Mouse (Mus musculus) stomach, embryonic 15.5 days (tissue): ENCODE results near the gene Mmp28. TPM values are rescaled to one million over a fixed set of nuclear protein-coding genes. Genes with fewer than 3 reads are reported as not detected.
A peak's percentile ranks its signal among the peaks of the same experiment; 100 is the strongest.

Experiments
- ATAC-seq: fragments of 200-750 bp; cut with Nextera tagmentation; 2 replicates; pipeline ENCODE4 v1.8.0; 2017; ENCODE audit warnings: low read depth, moderate number of reproducible peaks, moderate TSS enrichment; ENCODE audit not compliant: insufficient read depth, low FRiP score
- H3K27ac ChIP-seq: fragments of 300-500 bp; sonication (generic); 2 replicates; pipeline ENCODE4 v1.5.1; 2015; ENCODE audit warnings: mild to moderate bottlenecking, inconsistent platforms
- H3K27me3 ChIP-seq: fragments of 300-500 bp; sonication (generic); replicated peaks from 2 replicates; pipeline ENCODE4 v1.6.1; 2015; ENCODE audit warnings: inconsistent platforms
- H3K36me3 ChIP-seq: fragments of 300-500 bp; sonication (generic); 2 replicates; pipeline ENCODE4 v1.6.1; 2015; ENCODE audit warnings: inconsistent platforms
- H3K4me1 ChIP-seq: fragments of 300-500 bp; sonication (generic); 2 replicates; pipeline ENCODE4 v1.6.1; 2015; ENCODE audit warnings: inconsistent platforms
- H3K4me2 ChIP-seq: fragments of 300-500 bp; sonication (generic); 2 replicates; pipeline ENCODE4 v1.6.1; 2015; ENCODE audit warnings: mild to moderate bottlenecking, inconsistent platforms
- H3K4me3 ChIP-seq: fragments of 300-500 bp; sonication (generic); replicated peaks from 2 replicates; pipeline ENCODE4 v1.5.1; 2015; ENCODE audit warnings: inconsistent platforms
- H3K9ac ChIP-seq: fragments of 300-500 bp; sonication (generic); 2 replicates; pipeline ENCODE4 v1.6.1; 2015; ENCODE audit warnings: inconsistent platforms
- H3K9me3 ChIP-seq: fragments of 300-500 bp; sonication (generic); 2 replicates; pipeline ENCODE4 v1.6.1; 2016; ENCODE audit warnings: inconsistent platforms
- WGBS: fragments of 180-500 bp; shearing (Covaris S2); methylation state at CpG from one replicate; pipeline ENCODE4 v1.1.7; 2015; 5-methylcytosine and 5-hydroxymethylcytosine counted together
- polyA plus RNA-seq: library from polyadenylated mRNA; unstranded; fragments of >200 nt; fragmentation: Nextera tagmentation; extraction: Ambion mirVana; gene quantifications from 2 replicates; pipeline ENCODE4 v1.2.1, GENCODE M21; 2015

Mmp28 gene
- polyA plus RNA-seq = 2.4 and 3.1 TPM in 2 replicates

- no peak within 1 kb of the TSS for H3K27ac ChIP-seq
- H3K4me1 ChIP-seq = no peaks in the 10 kb centered on the region
- no peaks in the 10 kb centered on the region for H3K9me3 ChIP-seq
- peak within 1 kb of the TSS; percentile 51 for H3K9ac ChIP-seq
- peak; percentile 70; the same call in 1 of the 2 replicates for ATAC-seq
- no peaks in the 10 kb centered on the region for H3K36me3 ChIP-seq
- peaks cover 14% of the 10 kb centered on the region for H3K27me3 ChIP-seq
- H3K4me3 ChIP-seq = peak within 1 kb of the TSS; percentile 61
- WGBS = under 1% methylated on average over 39 of the region's 42 CpGs
- H3K4me2 ChIP-seq = peak within 1 kb of the TSS; percentile 96
These were observed at the start of gene Mmp28 for GRCm38 (mm10) chr11:83462711-83463244. Mmp28 (minus strand) TSS chr11:83463071.

DNA sequence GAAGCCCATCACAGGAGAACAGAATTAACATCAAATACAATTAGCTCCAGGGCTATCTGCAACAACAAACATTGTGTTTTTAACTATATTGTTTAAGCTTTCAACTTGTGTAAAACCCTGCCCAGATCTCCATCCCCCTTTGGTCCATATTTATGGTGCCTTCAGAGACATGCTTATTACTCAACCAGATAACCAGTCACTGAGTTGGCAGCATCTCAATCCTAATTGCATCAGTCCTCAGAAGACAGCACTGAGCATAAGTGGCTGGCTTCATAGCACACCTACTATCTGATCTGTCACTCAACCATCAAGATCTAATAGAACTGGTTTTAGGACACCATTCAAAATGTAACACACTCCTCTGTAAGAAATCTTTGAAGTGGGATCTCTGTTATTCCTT lies 46.6 kb upstream of the Mmp28 start:
- no peak overlapping the region for H3K9ac ChIP-seq
- H3K36me3 ChIP-seq = peaks cover 14% of the 10 kb centered on the region
- H3K27ac ChIP-seq = no peak overlapping the region
- H3K9me3 ChIP-seq = no peaks in the 10 kb centered on the region
- ATAC-seq = no peak
- no peak overlapping the region for H3K4me2 ChIP-seq
- no peaks in the 10 kb centered on the region for H3K27me3 ChIP-seq
- H3K4me3 ChIP-seq = no peak overlapping the region
- H3K4me1 ChIP-seq = no peaks in the 10 kb centered on the region

DNA sequence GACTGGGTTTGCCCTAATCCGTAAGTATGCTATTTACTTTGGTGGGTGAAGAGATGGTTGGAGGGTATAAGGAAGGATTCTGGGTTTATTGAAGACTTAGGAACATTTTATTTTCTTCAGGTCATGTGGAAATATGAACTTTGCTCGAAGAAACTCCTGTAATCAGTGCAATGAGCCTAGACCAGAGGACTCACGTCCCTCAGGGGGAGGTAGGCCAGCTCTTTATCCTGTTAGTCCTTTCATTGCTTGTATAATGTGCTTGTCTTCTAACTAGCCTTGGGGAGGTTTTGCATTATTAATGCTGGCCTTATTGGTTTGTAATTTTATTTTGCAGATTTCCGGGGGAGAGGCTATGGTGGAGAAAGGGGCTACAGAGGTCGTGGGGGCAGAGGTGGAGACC lies 41.4 kb upstream of the Mmp28 start:
- ATAC-seq = no peak
- H3K27me3 ChIP-seq = no peaks in the 10 kb centered on the region
- H3K4me1 ChIP-seq = no peaks in the 10 kb centered on the region
- H3K9me3 ChIP-seq = no peaks in the 10 kb centered on the region
- no peak overlapping the region for H3K4me2 ChIP-seq
- peaks cover 42% of the 10 kb centered on the region for H3K36me3 ChIP-seq
- no peak overlapping the region for H3K4me3 ChIP-seq
- no peak overlapping the region for H3K27ac ChIP-seq
- 93% methylated on average over 5 of the region's 5 CpGs for WGBS
- no peak overlapping the region for H3K9ac ChIP-seq

DNA sequence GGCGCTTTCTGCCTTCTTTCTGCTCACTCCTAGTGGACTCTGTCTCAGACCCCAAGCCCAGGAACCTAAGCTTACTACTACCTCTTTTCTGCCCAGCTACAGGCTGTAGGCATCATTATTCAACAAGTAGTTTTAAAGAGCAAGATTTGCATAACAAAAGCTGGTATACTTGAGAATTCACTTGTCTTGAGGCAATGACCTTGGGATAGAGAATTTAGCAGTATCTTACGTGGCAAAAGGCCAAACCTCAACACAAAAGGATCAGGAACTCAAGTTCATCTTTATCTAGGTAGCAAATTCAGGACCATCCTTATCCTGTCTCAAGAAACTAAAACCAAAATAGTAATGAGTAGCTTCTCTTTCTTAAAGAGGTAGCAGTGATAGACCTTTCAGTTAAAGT lies 32.7 kb upstream of the Mmp28 start:
- H3K27ac ChIP-seq = no peak overlapping the region
- H3K27me3 ChIP-seq = no peaks in the 10 kb centered on the region
- H3K4me3 ChIP-seq = no peak overlapping the region
- H3K9me3 ChIP-seq = no peaks in the 10 kb centered on the region
- H3K36me3 ChIP-seq = no peaks in the 10 kb centered on the region
- ATAC-seq = no peak
- WGBS = 91% methylated on average over 2 of the region's 2 CpGs
- no peak overlapping the region for H3K4me2 ChIP-seq
- H3K4me1 ChIP-seq = no peaks in the 10 kb centered on the region
- no peak overlapping the region for H3K9ac ChIP-seq

DNA sequence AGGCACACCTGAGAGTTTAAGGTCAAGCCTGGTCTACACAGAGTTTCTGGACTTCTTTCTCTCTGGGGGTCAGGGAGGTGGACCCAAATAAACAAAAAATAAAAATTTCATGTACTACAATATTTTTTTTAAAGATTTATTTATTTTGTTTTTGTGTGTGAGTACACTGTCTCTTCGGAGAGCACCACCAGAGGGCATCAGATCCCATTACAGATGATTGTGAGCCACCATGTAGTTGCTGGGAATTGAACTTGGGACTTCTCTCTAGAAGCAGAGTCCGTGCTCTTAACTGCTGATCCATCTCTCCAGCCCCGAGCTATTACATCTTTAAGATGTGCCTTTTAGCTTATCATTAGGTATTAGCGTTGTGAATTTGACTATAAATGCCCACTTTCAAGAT lies 28.6 kb upstream of the Mmp28 start:
- H3K9ac ChIP-seq = no peak overlapping the region
- no peak for ATAC-seq
- H3K27ac ChIP-seq = no peak overlapping the region
- H3K4me3 ChIP-seq = no peak overlapping the region
- no peak overlapping the region for H3K4me2 ChIP-seq
- no peaks in the 10 kb centered on the region for H3K9me3 ChIP-seq
- no peaks in the 10 kb centered on the region for H3K27me3 ChIP-seq
- WGBS = 83% methylated on average over 4 of the region's 4 CpGs
- 0 out of 2 replicates have a peak, but pooled peaks cover 2% of the 10 kb centered on the region for H3K36me3 ChIP-seq
- H3K4me1 ChIP-seq = no peaks in the 10 kb centered on the region

GRCm38 (mm10) chr11:83473235-83474016 lies 10.6 kb upstream of the Mmp28 start:
- peak; percentile 75 for ATAC-seq
- under 1% methylated on average over 49 of the region's 52 CpGs for WGBS
- peak overlapping the region; percentile 66 for H3K4me2 ChIP-seq

DNA sequence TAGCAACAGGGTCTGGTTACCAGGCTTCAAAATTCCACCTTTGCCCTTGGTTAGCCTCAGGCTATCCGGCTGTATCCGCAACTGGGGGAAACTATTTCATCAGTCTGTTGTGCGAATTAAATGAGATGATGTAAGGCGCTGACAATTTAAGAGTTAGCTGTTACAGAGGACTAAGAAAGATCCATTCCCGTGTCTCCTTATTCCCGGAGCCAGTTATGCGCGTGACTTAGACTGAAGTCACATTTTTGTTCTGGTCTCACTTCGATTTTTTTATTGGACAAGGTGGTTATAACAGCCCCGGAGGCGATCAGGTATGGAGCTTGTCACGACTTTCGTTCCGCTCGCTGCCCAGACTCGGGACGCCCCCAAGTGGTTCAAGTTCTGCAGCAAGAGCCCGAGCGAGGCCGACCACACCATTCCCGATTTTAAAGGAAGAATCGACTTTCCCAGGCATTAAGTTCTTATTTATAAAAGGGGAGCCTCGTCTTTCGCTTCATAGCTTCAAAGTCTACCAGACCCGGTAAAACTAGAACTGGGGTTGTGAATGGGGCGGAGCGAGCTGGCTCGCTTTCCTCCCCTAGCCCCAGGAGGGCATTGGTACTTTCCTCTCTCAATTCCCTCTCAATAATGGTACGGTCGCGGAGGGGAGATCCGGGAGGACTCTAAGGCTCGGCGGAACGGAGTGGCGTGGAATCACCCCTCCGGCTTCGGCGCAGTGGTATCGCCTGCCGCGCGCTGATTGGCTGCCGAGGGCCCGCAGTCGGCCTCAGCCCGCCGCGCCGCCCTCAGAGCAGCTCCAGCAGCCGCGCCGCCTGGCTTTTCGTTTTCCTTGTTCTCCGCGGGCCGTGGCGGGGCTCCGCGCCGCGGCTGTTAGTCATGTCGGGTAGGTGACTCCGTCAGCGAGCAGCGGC lies 9.7 kb upstream of the Mmp28 start, which contains the start of gene Taf15:
Taf15 (plus strand) TSS at position 763 of the 911 bp plus-strand sequence.
- H3K9ac ChIP-seq = peak within 1 kb of the TSS; percentile 76
- under 1% methylated on average over 66 of the region's 66 CpGs for WGBS

More at GRCm38 (mm10) chr11:83473235-83474016, 10.6 kb upstream of the Mmp28 start:
- H3K27me3 ChIP-seq = no peaks in the 10 kb centered on the region
- H3K27ac ChIP-seq = peak overlapping the region; percentile 98
- peaks cover 9% of the 10 kb centered on the region for H3K4me1 ChIP-seq
- H3K9ac ChIP-seq = peak overlapping the region; percentile 76
- H3K36me3 ChIP-seq = peaks cover 3% of the 10 kb centered on the region; the same call in 1 of the 2 replicates
- H3K9me3 ChIP-seq = no peaks in the 10 kb centered on the region
- peak overlapping the region; percentile 79 for H3K4me3 ChIP-seq

DNA sequence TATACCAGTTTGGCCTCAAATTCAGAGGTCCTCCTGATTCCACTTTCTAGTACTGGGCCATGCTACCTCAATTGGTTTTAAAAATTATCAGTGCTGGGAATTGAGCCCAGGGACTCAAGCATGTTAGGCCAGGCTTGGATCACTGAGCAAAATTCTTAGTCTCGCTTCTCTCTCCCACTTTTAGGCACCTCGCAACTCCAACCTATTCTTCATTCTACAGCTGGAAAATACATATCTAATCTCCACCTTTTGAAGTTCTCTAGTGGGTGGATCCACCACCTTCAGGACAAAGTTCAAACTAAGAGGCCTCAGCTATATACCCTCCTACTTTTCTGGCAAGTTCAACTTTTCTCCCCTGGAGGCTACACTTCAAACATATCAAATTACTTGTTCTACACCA lies 8.9 kb upstream of the Mmp28 start:
- peak overlapping the region; percentile 70 for H3K4me2 ChIP-seq
- H3K4me1 ChIP-seq = peaks cover 9% of the 10 kb centered on the region
- H3K27ac ChIP-seq = peak overlapping the region; percentile 98
- no peaks in the 10 kb centered on the region for H3K9me3 ChIP-seq
- H3K4me3 ChIP-seq = peak overlapping the region; percentile 79
- H3K27me3 ChIP-seq = no peaks in the 10 kb centered on the region
- H3K36me3 ChIP-seq = no peaks in the 10 kb centered on the region
- no peak for ATAC-seq
- H3K9ac ChIP-seq = peak overlapping the region; percentile 39; the same call in 1 of the 2 replicates
- 56% methylated on average over 2 of the region's 2 CpGs for WGBS

More for the DNA sequence above, 9.7 kb upstream of the Mmp28 start, which contains the start of gene Taf15:
- H3K27me3 ChIP-seq = no peaks in the 10 kb centered on the region
- H3K9me3 ChIP-seq = no peaks in the 10 kb centered on the region
- ATAC-seq = peak; percentile 98
- peak within 1 kb of the TSS; percentile 79 for H3K4me3 ChIP-seq
- H3K36me3 ChIP-seq = peaks cover under 1% of the 10 kb centered on the region; the same call in 1 of the 2 replicates
- H3K27ac ChIP-seq = peak within 1 kb of the TSS; percentile 98
- H3K4me2 ChIP-seq = peak within 1 kb of the TSS; percentile 70
- H3K4me1 ChIP-seq = peaks cover 9% of the 10 kb centered on the region

DNA sequence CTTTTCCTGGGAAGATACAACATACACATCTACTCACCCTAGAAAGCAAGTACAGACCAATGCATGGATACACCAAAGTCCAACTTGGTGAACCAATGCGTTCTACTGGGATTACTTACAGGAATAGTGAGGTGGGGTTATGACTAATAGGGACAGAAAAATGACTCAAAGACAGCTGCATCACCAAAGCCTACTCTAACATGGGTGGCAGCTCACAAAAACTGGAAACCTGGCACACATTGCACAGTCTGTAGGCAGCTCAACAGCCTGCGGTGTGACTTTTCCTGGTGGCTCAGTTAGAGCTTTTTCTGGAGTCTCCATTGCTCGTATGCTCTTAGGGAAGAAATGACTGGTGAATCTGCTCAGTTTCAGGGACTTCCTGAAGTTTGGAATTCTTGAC lies 5.9 kb upstream of the Mmp28 start:
- ATAC-seq = no peak
- WGBS = 97% methylated on average over 3 of the region's 3 CpGs

GRCm38 (mm10) chr11:83467120-83467652 lies 4.3 kb upstream of the Mmp28 start:
- no peaks in the 10 kb centered on the region for H3K9me3 ChIP-seq
- H3K4me2 ChIP-seq = no peak overlapping the region
- H3K4me1 ChIP-seq = peaks cover 3% of the 10 kb centered on the region
- H3K27me3 ChIP-seq = peaks cover 14% of the 10 kb centered on the region
- no peak overlapping the region for H3K27ac ChIP-seq
- H3K36me3 ChIP-seq = no peaks in the 10 kb centered on the region
- H3K9ac ChIP-seq = no peak overlapping the region
- no peak overlapping the region for H3K4me3 ChIP-seq
- peak; percentile 40; the same call in 1 of the 2 replicates for ATAC-seq
- 55% methylated on average over 11 of the region's 11 CpGs for WGBS

More for the DNA sequence above, 5.9 kb upstream of the Mmp28 start:
- H3K27ac ChIP-seq = no peak overlapping the region
- no peaks in the 10 kb centered on the region for H3K36me3 ChIP-seq
- H3K4me3 ChIP-seq = no peak overlapping the region
- no peaks in the 10 kb centered on the region for H3K9me3 ChIP-seq
- H3K27me3 ChIP-seq = peaks cover 8% of the 10 kb centered on the region; the same call in 1 of the 2 replicates
- H3K4me2 ChIP-seq = no peak overlapping the region
- H3K9ac ChIP-seq = no peak overlapping the region
- peaks cover 5% of the 10 kb centered on the region for H3K4me1 ChIP-seq

- Histone ChIP-seq H3K9ac (no peak overlapping the region), H3K27me3 (peaks cover 14% of the 10 kb centered on the region), H3K4me1 (no peaks in the 10 kb centered on the region), H3K27ac (no peak overlapping the region), H3K36me3 (no peaks in the 10 kb centered on the region), H3K9me3 (no peaks in the 10 kb centered on the region), H3K4me2 (no peak overlapping the region), H3K4me3 (no peak overlapping the region)
- ATAC-seq = no peak
- WGBS = 26% methylated on average over 2 of the region's 2 CpGs
These were observed 3.1 kb upstream of the Mmp28 start for GRCm38 (mm10) chr11:83465976-83466375.
